ENCODE assay signal across 24 mouse cellular contexts in genomic region chr19:11987841-11988240, GRCm38 (mm10). TPM values are rescaled to one million over a fixed set of nuclear protein-coding genes. Genes with fewer than 3 reads are reported as not detected.
DNase-seq lines count a peak whose midpoint lies in the region; ATAC-seq and TF ChIP-seq lines count a peak whose summit lies in the region.
"Had no signal": no experiment of that assay in that cellular context is flagged by ENCODE, and none has a peak within 500 bp of the region (broad histone marks: within the 10 kb centered on the region; RNA-seq: fewer than 3 reads in every experiment).

No protein-coding gene starts in this region.

- dilution Hi-C loops in CH12.LX (cut with MboI; ENCODE audit: extremely low pct_ligation_motif_present, extremely low pct_unique_long_range_greater_than_20kb, low sequenced_read_pairs), result no loop called here

- TF ChIP-seq EP300 in lung, postnatal 0 days (IDR thresholded peaks at IDR 0.05), result no peak
- TF ChIP-seq EP300 in CH12.LX (IDR thresholded peaks at IDR 0.05; ENCODE audit: low read length), result no peak
- TF ChIP-seq EP300 in MEL (IDR thresholded peaks at IDR 0.05; ENCODE audit: low read depth in 1 of 2, low read length in 2 of 2), result no peak

- H3K9ac ChIP-seq in lung, postnatal 0 days (replicated peaks; ENCODE audit: low read depth), result no peak overlapping the region
- H3K9ac ChIP-seq in CH12.LX (ENCODE audit: insufficient read depth, low read depth) (no peak overlapping the region), MEL (ENCODE audit: control insufficient read depth, low read depth, low read length, poor library complexity, severe bottlenecking) (no peak overlapping the region)
- H3K9ac ChIP-seq: embryonic facial prominence, embryonic 12.5 days; forebrain, embryonic 13.5 days; forebrain, embryonic 15.5 days; forebrain, postnatal 0 days had no signal

- no peaks in the 10 kb centered on the region for H3K9me3 ChIP-seq in lung, postnatal 0 days (ENCODE audit: low read length)
- H3K9me3 ChIP-seq in CH12.LX (replicated peaks; ENCODE audit: low read length), result no peaks in the 10 kb centered on the region
- no peaks in the 10 kb centered on the region for H3K9me3 ChIP-seq in MEL (replicated peaks; ENCODE audit: insufficient read depth, low read length)
- H3K9me3 ChIP-seq: embryonic facial prominence, embryonic 10.5 days; embryonic facial prominence, embryonic 12.5 days; forebrain, embryonic 13.5 days; forebrain, embryonic 15.5 days; G1E had no signal

- H3K79me2 ChIP-seq in CH12.LX (replicated peaks; ENCODE audit: control insufficient read depth, extremely low read depth, insufficient read depth, poor library complexity, severe bottlenecking), result no peaks in the 10 kb centered on the region
- no peaks in the 10 kb centered on the region for H3K79me2 ChIP-seq in MEL (ENCODE audit: control insufficient read depth, insufficient read depth, low read length, poor library complexity)

- H3K27ac ChIP-seq in lung, postnatal 0 days (ENCODE audit: low read length), result no peak overlapping the region
- H3K27ac ChIP-seq in CH12.LX (ENCODE audit: insufficient read depth, low read depth), result no peak overlapping the region
- no peak overlapping the region for H3K27ac ChIP-seq in MEL (ENCODE audit: control insufficient read depth, low read depth, low read length)
- H3K27ac ChIP-seq: embryonic facial prominence, embryonic 10.5 days; embryonic facial prominence, embryonic 12.5 days; forebrain, embryonic 13.5 days; forebrain, embryonic 15.5 days had no signal

- no peak overlapping the region for H3K4me3 ChIP-seq in lung, postnatal 0 days (ENCODE audit: low read depth, low read length)
- H3K4me3 ChIP-seq in CH12.LX (replicated peaks in 1 of 3; ENCODE audit: low read depth in 2 of 3, low read length in 2 of 3, poor library complexity in 1 of 3) (no peak overlapping the region), MEL (ENCODE audit: control insufficient read depth in 1 of 2, insufficient read depth in 1 of 2, low read depth in 2 of 2, low read length in 2 of 2) (no peak overlapping the region)
- H3K4me3 ChIP-seq: embryonic facial prominence, embryonic 10.5 days; embryonic facial prominence, embryonic 12.5 days; forebrain, embryonic 13.5 days; forebrain, embryonic 15.5 days had no signal

- TF ChIP-seq CTCF in lung, postnatal 0 days (IDR thresholded peaks at IDR 0.05), result 0 out of 2 replicates have a peak, but pooled peaks have one; percentile 15
- TF ChIP-seq CTCF in CH12.LX (conservative IDR thresholded peaks at IDR 0.05 in 1 of 2, IDR thresholded peaks at IDR 0.05 in 1 of 2; ENCODE audit: low read depth in 2 of 2, low read length in 2 of 2), result no peak
- TF ChIP-seq CTCF in MEL (IDR thresholded peaks at IDR 0.05 in 2 of 3, conservative IDR thresholded peaks at IDR 0.05 in 1 of 3; ENCODE audit: control insufficient read depth in 1 of 3, insufficient read depth in 1 of 3, low read depth in 2 of 3, low read length in 3 of 3, poor library complexity in 1 of 3, severe bottlenecking in 1 of 3), result no peak

- no peaks in the 10 kb centered on the region for H3K27me3 ChIP-seq in lung, postnatal 0 days (replicated peaks; ENCODE audit: insufficient read depth, low read length)
- H3K27me3 ChIP-seq in CH12.LX (replicated peaks) (no peaks in the 10 kb centered on the region), MEL (ENCODE audit: control insufficient read depth in 1 of 2, insufficient read depth in 2 of 2, low read length in 2 of 2) (no peaks in the 10 kb centered on the region)
- H3K27me3 ChIP-seq: embryonic facial prominence, embryonic 12.5 days; forebrain, embryonic 13.5 days; forebrain, embryonic 15.5 days had no signal

- TF ChIP-seq RAD21 in CH12.LX (IDR thresholded peaks at IDR 0.05; ENCODE audit: low read depth, low read length), result no peak
- TF ChIP-seq RAD21 in MEL (IDR thresholded peaks at IDR 0.05; ENCODE audit: low read depth, low read length), result no peak

- in situ Hi-C loops in CH12.LX (cut with MboI; ENCODE audit: low pct_ligation_motif_present, low pct_unique_long_range_greater_than_20kb, low sequenced_read_pairs), result no loop called here

- H3K4me2 ChIP-seq in lung, postnatal 0 days (replicated peaks; ENCODE audit: low read depth, low read length), result no peak overlapping the region
- H3K4me2 ChIP-seq in CH12.LX (ENCODE audit: insufficient read depth, low read depth, poor library complexity, severe bottlenecking), result no peak overlapping the region
- H3K4me2 ChIP-seq: embryonic facial prominence, embryonic 12.5 days; forebrain, embryonic 13.5 days; forebrain, embryonic 15.5 days had no signal

- TF ChIP-seq POLR2A in CH12.LX (IDR thresholded peaks at IDR 0.05; ENCODE audit: low read depth, low read length), result no peak
- TF ChIP-seq POLR2A in MEL (IDR thresholded peaks at IDR 0.05; ENCODE audit: control insufficient read depth in 1 of 2, insufficient read depth in 1 of 2, low read depth in 1 of 2, low read length in 2 of 2, poor library complexity in 1 of 2), result no peak

- no peak for DNase-seq in lung, postnatal 0 days (ENCODE audit: low spot score)
- DNase-seq in lung, postnatal 4 days, result no peak
- DNase-seq in CH12.LX (ENCODE audit: extremely low read depth) (no peak), MEL (ENCODE audit: low read depth, low spot score) (no peak)
- DNase-seq in cerebellum, postnatal 14 days, result no peak
- DNase-seq: adrenal gland, adult 2 months; adrenal gland, postnatal 10 days; adrenal gland, postnatal 25 days; cerebellum, adult 11 months; cerebellum, adult 18-20 months; cerebellum, adult 8-10 months; cerebellum, adult 9-11 months; cerebellum, postnatal 25 days; forebrain, postnatal 0 days had no signal

- WGBS in lung, postnatal 0 days, result 92% methylated on average over 3 of the region's 3 CpGs

- no peak for ATAC-seq in lung, postnatal 0 days
- ATAC-seq: forebrain, embryonic 13.5 days; forebrain, embryonic 15.5 days; forebrain, postnatal 0 days had no signal

- peaks cover 60% of the 10 kb centered on the region for H3K36me3 ChIP-seq in lung, postnatal 0 days (ENCODE audit: insufficient read depth, low read length)
- H3K36me3 ChIP-seq in CH12.LX (replicated peaks in 1 of 2; ENCODE audit: control insufficient read depth in 1 of 2, insufficient read depth in 1 of 2, low read length in 1 of 2) (peaks cover 61 to 80% of the 10 kb centered on the region in 2 experiments), MEL (ENCODE audit: control insufficient read depth in 1 of 2, insufficient read depth in 2 of 2, low read length in 2 of 2) (peaks cover 0 to 31% of the 10 kb centered on the region in 2 experiments; a peak in 2 of 4 replicates)

- H3K4me1 ChIP-seq in lung, postnatal 0 days (ENCODE audit: insufficient read depth, low read depth, low read length), result no peaks in the 10 kb centered on the region
- H3K4me1 ChIP-seq in CH12.LX (ENCODE audit: control insufficient read depth in 1 of 2, insufficient read depth in 2 of 2) (peaks cover 0 to 18% of the 10 kb centered on the region in 2 experiments; a peak in 2 of 4 replicates), MEL (ENCODE audit: control insufficient read depth in 1 of 2, insufficient read depth in 2 of 2, low read length in 2 of 2) (no peaks in the 10 kb centered on the region)
- H3K4me1 ChIP-seq: embryonic facial prominence, embryonic 10.5 days; embryonic facial prominence, embryonic 12.5 days; forebrain, embryonic 13.5 days; forebrain, embryonic 15.5 days had no signal

TF ChIP-seq in CH12.LX, 34 proteins besides CTCF, POLR2A, EP300 and RAD21:
- TF ChIP-seq JUN (IDR thresholded peaks at IDR 0.05; ENCODE audit: insufficient read depth, low read depth, low read length) (no peak), E2F4 (IDR thresholded peaks at IDR 0.05; ENCODE audit: insufficient replicate concordance, low read depth, low read length) (no peak), BHLHE40 (IDR thresholded peaks at IDR 0.05; ENCODE audit: low read depth, low read length) (no peak), ZMIZ1 (IDR thresholded peaks at IDR 0.05; ENCODE audit: low read depth, low read length) (no peak), GABPA (IDR thresholded peaks at IDR 0.05; ENCODE audit: insufficient replicate concordance, low read depth, low read length) (no peak), TBP (conservative IDR thresholded peaks at IDR 0.05; ENCODE audit: low read depth, low read length) (0 out of 2 replicates have a peak, but pooled peaks have one; percentile 41)

TF ChIP-seq in MEL, 35 proteins besides CTCF, POLR2A, EP300 and RAD21:
- TF ChIP-seq TBP (IDR thresholded peaks at IDR 0.05; ENCODE audit: low read depth, low read length) (peak; percentile 51; the same call in 1 of the 2 replicates), JUND (IDR thresholded peaks at IDR 0.05; ENCODE audit: low read depth, low read length) (no peak)

RNA-seq across cellular contexts. Expression of gene Osbp, which starts 22.1 kb away (rescaled TPM):
- 4.6 and 5.2 TPM in 2 replicates for polyA plus RNA-seq in lung, postnatal 0 days (2015; fragmentation: Nextera tagmentation; extraction: Ambion mirVana)
- total RNA-seq in CH12.LX (2012; rRNA removed) (17.7 and 20.6 TPM in 2 replicates), CH12.LX (2014; rRNA removed) (21.1 and 21.4 TPM in 2 replicates), MEL (2012; rRNA removed) (16.4 and 16.5 TPM in 2 replicates)
- polyA plus RNA-seq in CH12.LX (2012; ENCODE audit: insufficient read length, low read depth) (24.7 and 25.0 TPM in 2 replicates), MEL (2012; ENCODE audit: insufficient read depth in 1 of 2, insufficient read length in 2 of 2, low read depth in 1 of 2, low replicate concordance in 2 of 2, missing spikeins in 1 of 2) (10 to 100 TPM; 38.8 to 64.6 TPM)

RNA-seq across cellular contexts. Expression of gene Olfr1423, which starts 53.3 kb away (rescaled TPM):
- polyA plus RNA-seq in lung, postnatal 0 days (2015; fragmentation: Nextera tagmentation; extraction: Ambion mirVana), result not detected in 2 replicates
- total RNA-seq in CH12.LX (2012; rRNA removed), result under 0.01 TPM in 1 of 2 replicates, not detected in the other
- total RNA-seq in CH12.LX (2014; rRNA removed), result not detected in 2 replicates
- 0.04 and 0.07 TPM in 2 replicates for polyA plus RNA-seq in CH12.LX (2012; ENCODE audit: insufficient read length, low read depth)
- total RNA-seq in MEL (2012; rRNA removed), result 0.04 TPM in 1 of 2 replicates, not detected in the other
- under 1 TPM in 1 of 2 experiments, not detected in 1; 0.25 TPM for polyA plus RNA-seq in MEL (2012; ENCODE audit: insufficient read depth in 1 of 2, insufficient read length in 2 of 2, low read depth in 1 of 2, low replicate concordance in 2 of 2, missing spikeins in 1 of 2)
- total RNA-seq: adrenal gland, adult 2 months; adrenal gland, postnatal 10 days; adrenal gland, postnatal 25 days; adrenal gland, postnatal 4 days; forebrain, postnatal 0 days had no signal
- polyA plus RNA-seq: adrenal gland, adult 2 months; brain, embryonic 14.5 days; cortical plate, adult 2 months; embryonic facial prominence, embryonic 12.5 days; embryonic facial prominence, embryonic 14.5 days; forebrain, embryonic 11.5 days; forebrain, embryonic 13.5 days; forebrain, embryonic 15.5 days; forebrain, postnatal 0 days; G1E had no signal
